In the genomic region with DNA sequence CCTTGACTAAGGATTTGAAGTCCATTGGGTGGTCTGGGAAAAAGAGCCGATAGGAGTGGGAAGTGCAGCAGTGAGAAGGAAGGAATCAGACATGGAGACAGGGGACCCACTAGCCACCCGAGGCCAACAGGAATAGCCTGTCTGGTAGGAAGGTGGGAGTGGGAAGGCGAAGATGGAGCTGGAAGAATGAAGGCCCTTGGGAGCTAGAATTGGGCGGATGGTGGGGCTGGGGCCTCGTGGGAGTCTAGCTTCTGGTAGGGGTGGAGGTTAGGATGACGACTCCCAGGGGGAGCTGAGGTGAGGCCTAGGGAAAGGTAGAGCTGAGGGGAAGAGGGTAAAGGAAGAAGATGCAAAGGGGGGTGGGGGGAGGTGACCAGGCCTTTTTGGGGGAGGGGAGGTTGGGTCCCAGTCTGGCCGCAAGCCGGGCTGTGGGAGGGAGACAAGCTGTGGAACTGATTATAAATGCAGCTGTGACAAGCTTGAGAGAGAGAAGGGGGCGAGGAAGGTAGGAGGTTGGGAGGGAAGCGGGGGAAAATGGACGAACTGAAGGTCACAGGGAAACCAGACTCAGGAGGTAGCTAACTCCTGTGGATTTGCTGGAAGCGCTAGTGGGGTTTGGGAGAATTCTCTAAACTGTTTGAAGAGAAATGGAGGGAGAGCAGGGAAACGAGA, we compare ENCODE assay signal across 7 mouse cellular contexts. TPM values are rescaled to one million over a fixed set of nuclear protein-coding genes. Genes with fewer than 3 reads are reported as not detected.
A peak's percentile ranks its signal among the peaks of the same experiment; 100 is the strongest.
DNase-seq lines count a peak whose midpoint lies in the region; ATAC-seq and TF ChIP-seq lines count a peak whose summit lies in the region.

No protein-coding gene starts in this region.

- peak overlapping the region; percentile 60 for H3K4me2 ChIP-seq in embryonic facial prominence, embryonic 12.5 days (replicated peaks)
- H3K4me2 ChIP-seq in hindbrain, embryonic 14.5 days (replicated peaks) = peak overlapping the region; percentile 58
- H3K4me2 ChIP-seq in midbrain, embryonic 16.5 days (ENCODE audit: low read length) = peak overlapping the region; percentile 77

- H3K9ac ChIP-seq in embryonic facial prominence, embryonic 12.5 days = peak overlapping the region; percentile 56
- peak overlapping the region; percentile 61 for H3K9ac ChIP-seq in hindbrain, embryonic 14.5 days
- peak overlapping the region; percentile 69 for H3K9ac ChIP-seq in midbrain, embryonic 16.5 days (ENCODE audit: low read depth, low read length)

- no peaks in the 10 kb centered on the region for H3K9me3 ChIP-seq in embryonic facial prominence, embryonic 12.5 days
- H3K9me3 ChIP-seq in hindbrain, embryonic 14.5 days (ENCODE audit: control insufficient read depth, low read length) = no peaks in the 10 kb centered on the region
- H3K9me3 ChIP-seq in midbrain, embryonic 16.5 days (replicated peaks; ENCODE audit: control insufficient read depth, low read length, poor library complexity, severe bottlenecking) = no peaks in the 10 kb centered on the region

- 22% methylated on average over 13 of the region's 13 CpGs for WGBS in embryonic facial prominence, embryonic 12.5 days
- WGBS in hindbrain, embryonic 14.5 days = 20% methylated on average over 13 of the region's 13 CpGs
- 22% methylated on average over 13 of the region's 13 CpGs for WGBS in midbrain, embryonic 16.5 days

- DNase-seq in layer of hippocampus, adult 2 months (ENCODE audit: low spot score in 2 of 2) = no peak
- no peak for DNase-seq in layer of hippocampus, postnatal 36 days
- DNase-seq in hindbrain, embryonic 14.5 days (ENCODE audit: low spot score) = no peak
- DNase-seq in adrenal gland, adult (ENCODE audit: inconsistent age in 2 of 2, low spot score in 1 of 2) = no peak
- DNase-seq in gastrocnemius, postnatal 14 days = no peak

- no peak for ATAC-seq in embryonic facial prominence, embryonic 12.5 days (ENCODE audit: insufficient number of reproducible peaks, insufficient read depth, low FRiP score, low TSS enrichment)
- ATAC-seq in hindbrain, embryonic 14.5 days (ENCODE audit: low FRiP score) = no peak
- ATAC-seq in midbrain, embryonic 16.5 days = no peak

- no peak for TF ChIP-seq CTCF in layer of hippocampus, adult 2 months (conservative IDR thresholded peaks at IDR 0.05)

- H3K4me1 ChIP-seq in embryonic facial prominence, embryonic 12.5 days = peaks cover 58% of the 10 kb centered on the region
- H3K4me1 ChIP-seq in hindbrain, embryonic 14.5 days (replicated peaks; ENCODE audit: control insufficient read depth, insufficient read depth, low read length) = peaks cover 53% of the 10 kb centered on the region
- H3K4me1 ChIP-seq in midbrain, embryonic 16.5 days (ENCODE audit: control insufficient read depth, insufficient read depth, low read length) = peaks cover 58% of the 10 kb centered on the region

- no peaks in the 10 kb centered on the region for H3K36me3 ChIP-seq in embryonic facial prominence, embryonic 12.5 days
- H3K36me3 ChIP-seq in hindbrain, embryonic 14.5 days (replicated peaks; ENCODE audit: control insufficient read depth, insufficient read depth) = no peaks in the 10 kb centered on the region
- H3K36me3 ChIP-seq in midbrain, embryonic 16.5 days (ENCODE audit: control insufficient read depth, insufficient read depth, low read length) = no peaks in the 10 kb centered on the region

- H3K27ac ChIP-seq in layer of hippocampus, adult 2 months = peak overlapping the region; percentile 98
- peak overlapping the region; percentile 69 for H3K27ac ChIP-seq in embryonic facial prominence, embryonic 12.5 days
- H3K27ac ChIP-seq in hindbrain, embryonic 14.5 days = peak overlapping the region; percentile 67
- H3K27ac ChIP-seq in midbrain, embryonic 16.5 days (ENCODE audit: low read length) = peak overlapping the region; percentile 77

- H3K27me3 ChIP-seq in embryonic facial prominence, embryonic 12.5 days = no peaks in the 10 kb centered on the region
- no peaks in the 10 kb centered on the region for H3K27me3 ChIP-seq in hindbrain, embryonic 14.5 days (ENCODE audit: control insufficient read depth, insufficient read depth, low read length)
- no peaks in the 10 kb centered on the region for H3K27me3 ChIP-seq in midbrain, embryonic 16.5 days (ENCODE audit: control insufficient read depth, insufficient read depth, low read depth, low read length)

- peak overlapping the region; percentile 73 for H3K4me3 ChIP-seq in layer of hippocampus, adult 2 months
- peak overlapping the region; percentile 34 for H3K4me3 ChIP-seq in embryonic facial prominence, embryonic 12.5 days
- H3K4me3 ChIP-seq in hindbrain, embryonic 14.5 days (replicated peaks; ENCODE audit: low read length) = peak overlapping the region; percentile 28
- H3K4me3 ChIP-seq in midbrain, embryonic 16.5 days (ENCODE audit: low read depth, low read length) = peak overlapping the region; percentile 37

- intact Hi-C loops in gastrocnemius, postnatal 14 days (cut with DNase I; ENCODE audit: low total_unique reads) = no loop called here

RNA-seq across cellular contexts. Expression of a gene that starts 4.9 kb away (rescaled TPM):
- 100 to 1,000 TPM; 463 to 497 TPM for total RNA-seq in layer of hippocampus, adult 2 months (2021)
- total RNA-seq in layer of hippocampus, postnatal 36 days (2021) = 100 to 1,000 TPM; 449 to 485 TPM
- polyA plus RNA-seq in embryonic facial prominence, embryonic 12.5 days (2016; fragmentation: Nextera tagmentation; extraction: Ambion mirVana) = 2.5 and 4.0 TPM in 2 replicates
- polyA plus RNA-seq in hindbrain, embryonic 14.5 days (2014; fragmentation: Nextera tagmentation; extraction: Ambion mirVana) = 4.3 and 5.0 TPM in 2 replicates
- polyA plus RNA-seq in midbrain, embryonic 16.5 days (2015; fragmentation: Nextera tagmentation; extraction: Ambion mirVana) = 4.3 and 4.6 TPM in 2 replicates
- 1 to 10 TPM; 5.8 to 6.1 TPM for total RNA-seq in gastrocnemius, postnatal 14 days (2021)

RNA-seq across cellular contexts. Expression of a gene that starts 6.6 kb away (rescaled TPM):
- total RNA-seq in layer of hippocampus, adult 2 months (2021) = 10 to 100 TPM; 91.3 to 95.8 TPM
- total RNA-seq in layer of hippocampus, postnatal 36 days (2021) = 100 to 1,000 TPM in 1 of 2 experiments, 10 to 100 TPM in 1; 99.3 to 104 TPM
- 172 and 174 TPM in 2 replicates for polyA plus RNA-seq in embryonic facial prominence, embryonic 12.5 days (2016; fragmentation: Nextera tagmentation; extraction: Ambion mirVana)
- 112 and 113 TPM in 2 replicates for polyA plus RNA-seq in hindbrain, embryonic 14.5 days (2014; fragmentation: Nextera tagmentation; extraction: Ambion mirVana)
- 130 TPM in 2 replicates for polyA plus RNA-seq in midbrain, embryonic 16.5 days (2015; fragmentation: Nextera tagmentation; extraction: Ambion mirVana)
- total RNA-seq in gastrocnemius, postnatal 14 days (2021) = 100 to 1,000 TPM in 1 of 2 experiments, 10 to 100 TPM in 1; 87.0 to 102 TPM

RNA-seq across cellular contexts. Expression of a gene that starts 13.1 kb away (rescaled TPM):
- 10 to 100 TPM; 31.4 to 33.9 TPM for total RNA-seq in layer of hippocampus, adult 2 months (2021)
- total RNA-seq in layer of hippocampus, postnatal 36 days (2021) = 10 to 100 TPM; 28.8 to 30.0 TPM
- polyA plus RNA-seq in embryonic facial prominence, embryonic 12.5 days (2016; fragmentation: Nextera tagmentation; extraction: Ambion mirVana) = 13.9 and 17.1 TPM in 2 replicates
- 20.6 and 23.3 TPM in 2 replicates for polyA plus RNA-seq in hindbrain, embryonic 14.5 days (2014; fragmentation: Nextera tagmentation; extraction: Ambion mirVana)
- 24.5 and 28.0 TPM in 2 replicates for polyA plus RNA-seq in midbrain, embryonic 16.5 days (2015; fragmentation: Nextera tagmentation; extraction: Ambion mirVana)
- total RNA-seq in gastrocnemius, postnatal 14 days (2021) = 1 to 10 TPM; 4.1 TPM

RNA-seq across cellular contexts. Expression of a gene that starts 27.0 kb away (rescaled TPM):
- total RNA-seq in layer of hippocampus, adult 2 months (2021) = 10 to 100 TPM; 14.8 to 15.7 TPM
- 10 to 100 TPM; 15.0 to 15.6 TPM for total RNA-seq in layer of hippocampus, postnatal 36 days (2021)
- 16.1 and 17.1 TPM in 2 replicates for polyA plus RNA-seq in embryonic facial prominence, embryonic 12.5 days (2016; fragmentation: Nextera tagmentation; extraction: Ambion mirVana)
- polyA plus RNA-seq in hindbrain, embryonic 14.5 days (2014; fragmentation: Nextera tagmentation; extraction: Ambion mirVana) = 9.7 and 11.1 TPM in 2 replicates
- 13.8 and 15.9 TPM in 2 replicates for polyA plus RNA-seq in midbrain, embryonic 16.5 days (2015; fragmentation: Nextera tagmentation; extraction: Ambion mirVana)
- 1 to 10 TPM; 1.6 to 2.6 TPM for total RNA-seq in gastrocnemius, postnatal 14 days (2021)

RNA-seq across cellular contexts. Expression of a gene that starts 29.1 kb away (rescaled TPM):
- total RNA-seq in layer of hippocampus, adult 2 months (2021) = 1 to 10 TPM; 2.8 to 3.3 TPM
- 1 to 10 TPM; 3.2 to 4.0 TPM for total RNA-seq in layer of hippocampus, postnatal 36 days (2021)
- 7.9 and 9.7 TPM in 2 replicates for polyA plus RNA-seq in embryonic facial prominence, embryonic 12.5 days (2016; fragmentation: Nextera tagmentation; extraction: Ambion mirVana)
- polyA plus RNA-seq in hindbrain, embryonic 14.5 days (2014; fragmentation: Nextera tagmentation; extraction: Ambion mirVana) = 0.90 and 2.1 TPM in 2 replicates
- polyA plus RNA-seq in midbrain, embryonic 16.5 days (2015; fragmentation: Nextera tagmentation; extraction: Ambion mirVana) = 2.3 and 3.3 TPM in 2 replicates
- total RNA-seq in gastrocnemius, postnatal 14 days (2021) = 1 to 10 TPM in 1 of 2 experiments, under 1 TPM in 1; 1.00 to 1.0 TPM

Comparison
In these comparisons a context has a peak if more than half of its experiments do, and no peak if none do; other contexts are left out.
1. RNA of a gene that starts 4.9 kb away (total RNA-seq): 463 to 497 TPM in layer of hippocampus, adult 2 months and 449 to 485 TPM in layer of hippocampus, postnatal 36 days; 5.8 to 6.1 TPM in gastrocnemius, postnatal 14 days; every median in the first group is over 10 times any median in the second.
2. RNA of a gene that starts 13.1 kb away (total RNA-seq): 31.4 to 33.9 TPM in layer of hippocampus, adult 2 months and 28.8 to 30.0 TPM in layer of hippocampus, postnatal 36 days; 4.1 TPM in gastrocnemius, postnatal 14 days; every median in the first group is over 4 times any median in the second.
3. Peak in every context shown above with its lines, with median percentiles within 50 percentile points of each other: H3K27ac ChIP-seq, H3K4me3 ChIP-seq, H3K4me2 ChIP-seq and H3K9ac ChIP-seq.